Mouse (Mus musculus): ENCODE measurements around the gene Cd40.

- TF ChIP-seq CTCF (IDR thresholded peaks at IDR 0.05; ENCODE audit: insufficient read depth, low read depth, low read length) (no peak), POLR2A (IDR thresholded peaks at IDR 0.05; ENCODE audit: insufficient read depth, low read depth, low read length) (no peak)
Observed at GRCm38 (mm10) chr2:165080657-165081056, 25.2 kb downstream of the Cd40 start.
